Mouse (Mus musculus): Measurements from ENCODE around the gene Yju2. TPM values are rescaled to one million over a fixed set of nuclear protein-coding genes. Genes with fewer than 3 reads are reported as not detected.
A peak's percentile ranks its signal among the peaks of the same experiment; 100 is the strongest.

Gene Yju2
- total RNA-seq, 2 experiments from 2014 or later, result 1.7 to 3.8 TPM

- no peak for ATAC-seq (replicated peaks; ENCODE audit: low FRiP score, poor library complexity, severe bottlenecking)
These were observed 44.1 kb downstream of the Yju2 start for GRCm38 (mm10) chr17:56003000-56003399.

- ATAC-seq (replicated peaks; ENCODE audit: low FRiP score, poor library complexity, severe bottlenecking), result no peak
These were observed 46.6 kb downstream of the Yju2 start, which contains the start of the genes Stap2 and Mpnd for GRCm38 (mm10) chr17:56005415-56006061. TSS of gene Stap2 (minus strand) at chr17:56005584. TSS of gene Mpnd (plus strand) at chr17:56005711.

- no peak for ATAC-seq (replicated peaks; ENCODE audit: low FRiP score, poor library complexity, severe bottlenecking)
These were observed 48.1 kb downstream of the Yju2 start for GRCm38 (mm10) chr17:56006956-56007355.

- ATAC-seq (replicated peaks; ENCODE audit: low FRiP score, poor library complexity, severe bottlenecking), result no peak
These were observed 48.8 kb downstream of the Yju2 start for GRCm38 (mm10) chr17:56007444-56008355.

GRCm38 (mm10) chr17:56008356-56009087 lies 49.6 kb downstream of the Yju2 start:
- peak; percentile 90 for ATAC-seq (replicated peaks; ENCODE audit: low FRiP score, poor library complexity, severe bottlenecking)

GRCm38 (mm10) chr17:56009088-56009961 lies 50.4 kb downstream of the Yju2 start:
- ATAC-seq (replicated peaks; ENCODE audit: low FRiP score, poor library complexity, severe bottlenecking), result peak; percentile 89

GRCm38 (mm10) chr17:56009962-56010240 lies 51.0 kb downstream of the Yju2 start:
- ATAC-seq (replicated peaks; ENCODE audit: low FRiP score, poor library complexity, severe bottlenecking), result no peak

- no peak for ATAC-seq (replicated peaks; ENCODE audit: low FRiP score, poor library complexity, severe bottlenecking)
These were observed 51.4 kb downstream of the Yju2 start for GRCm38 (mm10) chr17:56010255-56010654.

- ATAC-seq (replicated peaks; ENCODE audit: low FRiP score, poor library complexity, severe bottlenecking), result peak; percentile 44; the same call in 1 of the 2 replicates
These were observed 51.8 kb downstream of the Yju2 start for GRCm38 (mm10) chr17:56010681-56011080.

GRCm38 (mm10) chr17:56011441-56011840 lies 52.5 kb downstream of the Yju2 start:
- no peak for ATAC-seq (replicated peaks; ENCODE audit: low FRiP score, poor library complexity, severe bottlenecking)

- no peak for ATAC-seq (replicated peaks; ENCODE audit: low FRiP score, poor library complexity, severe bottlenecking)
These were observed 56.4 kb downstream of the Yju2 start for GRCm38 (mm10) chr17:56015293-56015692.

GRCm38 (mm10) chr17:56016382-56016781 lies 57.5 kb downstream of the Yju2 start:
- no peak for ATAC-seq (replicated peaks; ENCODE audit: low FRiP score, poor library complexity, severe bottlenecking)

- ATAC-seq (replicated peaks; ENCODE audit: low FRiP score, poor library complexity, severe bottlenecking), result no peak
These were observed 58.2 kb downstream of the Yju2 start for GRCm38 (mm10) chr17:56016793-56017785.

- no peak for ATAC-seq (replicated peaks; ENCODE audit: low FRiP score, poor library complexity, severe bottlenecking)
These were observed 58.9 kb downstream of the Yju2 start for GRCm38 (mm10) chr17:56017848-56018247.
